Mouse (Mus musculus): ENCODE data around the gene Zfp69.

GRCm38 (mm10) chr4:120952163-120952562, 664 bp upstream of the Zfp69 start:
- TF ChIP-seq CTCF (IDR thresholded peaks at IDR 0.05; ENCODE audit: extremely low read depth, insufficient read depth, insufficient read length, insufficient replicate concordance): no peak
- no peak for TF ChIP-seq POLR2A (IDR thresholded peaks at IDR 0.05; ENCODE audit: low read depth, low read length)

Measured in spleen, adult 2 months (tissue).